Mouse (Mus musculus) G1E (cell line): ENCODE results near the gene Creb3l2. TPM values are rescaled to one million over a fixed set of nuclear protein-coding genes. Genes with fewer than 3 reads are reported as not detected.

ENCODE experiments used
- ATAC-seq: 2 replicates; pipeline ENCODE4 v1.8.0; 2016; ENCODE audit warnings: mild to moderate bottlenecking; ENCODE audit not compliant: insufficient number of reproducible peaks, poor library complexity, low FRiP score, severe bottlenecking; ENCODE audit errors: extremely low read depth
- DNase-seq: peaks from one replicate; pipeline ENCODE4 v3.0.0; 2012; ENCODE audit warnings: low spot score
- H3K27me3 ChIP-seq: 2 replicates; pipeline ENCODE4 v1.6.1; 2012; ENCODE audit warnings: mild to moderate bottlenecking, low read length, inconsistent platforms; ENCODE audit not compliant: insufficient read depth
- H3K36me3 ChIP-seq: replicated peaks from 2 replicates; pipeline ENCODE3; 2012; ENCODE audit warnings: mild to moderate bottlenecking, inconsistent platforms
- H3K4me1 ChIP-seq: 2 replicates; pipeline ENCODE4 v1.6.1; 2012; ENCODE audit warnings: low read depth, low read length, inconsistent platforms, mixed read lengths; ENCODE audit not compliant: insufficient read depth
- H3K4me3 ChIP-seq: 2 replicates; pipeline ENCODE4 v1.5.1; 2012; ENCODE audit warnings: low read depth, mild to moderate bottlenecking, inconsistent platforms, low read length, moderate library complexity, mixed read lengths
- H3K9me3 ChIP-seq: replicated peaks from 2 replicates; pipeline ENCODE4 v1.6.1; 2012; ENCODE audit warnings: inconsistent platforms
- CTCF ChIP-seq: IDR thresholded peaks from 2 replicates; pipeline ENCODE4 v1.5.1; 2012; ENCODE audit warnings: low read depth, low read length, inconsistent platforms, mixed read lengths
- GATA1 ChIP-seq: IDR thresholded peaks from 2 replicates; pipeline ENCODE4 v1.6.1; 2012; ENCODE audit warnings: borderline replicate concordance, low read length, inconsistent platforms, mixed read lengths
- GATA2 ChIP-seq: IDR thresholded peaks from 2 replicates; pipeline ENCODE4 v1.6.1; 2012; ENCODE audit warnings: low read depth, low read length, inconsistent platforms, borderline replicate concordance
- POLR2AphosphoS5 ChIP-seq: IDR thresholded peaks from 2 replicates; pipeline ENCODE4 v1.6.1; 2012; ENCODE audit warnings: low read depth, low read length, inconsistent platforms; ENCODE audit not compliant: insufficient replicate concordance
- TAL1 ChIP-seq: conservative IDR thresholded peaks from 2 replicates; pipeline ENCODE4 v1.6.1; 2012; ENCODE audit warnings: low read depth, low read length, inconsistent platforms, mixed read lengths
- polyA plus RNA-seq: library from polyadenylated mRNA; stranded (reverse); fragments of >175 nt; gene quantifications from 2 replicates; pipeline ENCODE4 v1.2.3, GENCODE M21; 2012
- total RNA-seq, 2 experiments: library from RNA; stranded (forward) in 1 of 2; stranded (reverse) in 1 of 2; fragments of 200-1000 nt in 1 of 2; fragments of >200 nt in 1 of 2; fragmentation: Nextera tagmentation in 1 of 2; gene quantifications; 2 replicates each; pipeline ENCODE4 v1.2.3; 2014 to 2017

Gene Creb3l2
- total and polyA plus RNA-seq, 3 experiments: 0.16 TPM; not detected in 2

DNA sequence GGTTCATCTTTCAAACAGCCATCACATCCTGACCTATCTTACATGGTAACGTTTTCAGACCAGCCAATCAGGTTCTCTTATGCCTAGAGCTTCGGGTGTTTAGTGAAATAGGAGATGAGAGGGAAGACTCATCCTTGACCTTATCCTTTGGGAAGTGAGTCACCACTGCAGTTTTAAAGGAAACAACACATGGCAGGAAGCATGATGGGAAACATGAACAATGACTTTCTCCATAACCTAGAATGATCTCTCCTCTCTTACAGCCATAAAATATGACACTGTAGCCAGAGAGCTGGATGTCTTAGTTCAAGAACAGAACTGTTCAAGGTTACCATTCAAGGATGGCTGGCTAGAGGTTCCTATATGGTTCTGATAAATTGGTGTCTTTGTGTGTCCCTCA, 158.6 kb downstream of the Creb3l2 start:
- no peaks in the 10 kb centered on the region for H3K36me3 ChIP-seq
- TF ChIP-seq POLR2AphosphoS5 (no peak), GATA1 (no peak), CTCF (no peak), GATA2 (no peak), TAL1 (no peak)
- H3K27me3 ChIP-seq: no peaks in the 10 kb centered on the region
- ATAC-seq (no peak), DNase-seq (no peak)
- H3K4me3 ChIP-seq: no peak overlapping the region
- H3K9me3 ChIP-seq: no peaks in the 10 kb centered on the region
- H3K4me1 ChIP-seq: no peaks in the 10 kb centered on the region

DNA sequence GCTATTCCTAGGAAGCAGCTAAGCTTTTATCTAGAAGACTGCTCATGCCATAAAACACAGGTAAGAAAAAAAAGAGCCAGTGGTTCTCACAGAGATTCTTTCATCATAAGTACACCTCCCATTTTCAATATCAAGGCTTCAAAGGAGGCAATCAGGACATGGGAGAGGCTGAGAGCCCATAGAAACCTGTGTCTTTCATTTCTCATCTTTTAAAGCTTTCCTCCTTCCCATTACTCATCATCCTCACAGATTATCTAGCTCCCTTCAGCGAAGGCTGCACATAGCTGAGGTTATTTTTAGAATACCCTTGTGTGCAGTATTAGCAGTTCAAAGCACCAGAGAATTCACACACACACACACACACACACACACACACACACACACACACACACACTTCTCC, 159.3 kb downstream of the Creb3l2 start:
- Histone ChIP-seq H3K4me3 (no peak overlapping the region), H3K4me1 (no peaks in the 10 kb centered on the region), H3K9me3 (no peaks in the 10 kb centered on the region), H3K36me3 (no peaks in the 10 kb centered on the region), H3K27me3 (no peaks in the 10 kb centered on the region)
- TF ChIP-seq POLR2AphosphoS5 (no peak), TAL1 (no peak), GATA2 (no peak), GATA1 (no peak), CTCF (no peak)
- ATAC-seq: no peak
- no peak for DNase-seq

Other genes with a start within 250 kb of the Creb3l2 start
- not detected in 2 replicates for gene Dgki, start 142.0 kb downstream of the Creb3l2 start, total RNA-seq (2014; fragmentation: Nextera tagmentation)
- gene Dgki, start 142.0 kb downstream of the Creb3l2 start, total RNA-seq (2017): 0.05 and 0.06 TPM in 2 replicates
- gene Dgki, start 142.0 kb downstream of the Creb3l2 start, polyA plus RNA-seq: not detected in 2 replicates
- gene Akr1d1, start 88.0 kb upstream of the Creb3l2 start, total RNA-seq (2014; fragmentation: Nextera tagmentation): not detected in 2 replicates
- 0.06 TPM in 1 of 2 replicates, not detected in the other for gene Akr1d1, start 88.0 kb upstream of the Creb3l2 start, total RNA-seq (2017)
- not detected in 2 replicates for gene Akr1d1, start 88.0 kb upstream of the Creb3l2 start, polyA plus RNA-seq